Mouse (Mus musculus): ENCODE measurements around the gene Acsl5. TPM values are rescaled to one million over a fixed set of nuclear protein-coding genes. Genes with fewer than 3 reads are reported as not detected.

Acsl5 gene
- polyA plus RNA-seq, 1 experiment = 29.3 TPM

GRCm38 (mm10) chr19:55213617-55214340 is 38.0 kb upstream of the Acsl5 start:
- DNase-seq = no peak
- Histone ChIP-seq H3K27ac (ENCODE audit: insufficient read depth, low read depth, low read length) (no peak overlapping the region), H3K36me3 (ENCODE audit: control insufficient read depth, insufficient read depth, low read length) (no peaks in the 10 kb centered on the region), H3K4me3 (ENCODE audit: insufficient read depth, low read depth, low read length) (no peak overlapping the region), H3K4me1 (ENCODE audit: control insufficient read depth, insufficient read depth, low read length) (no peaks in the 10 kb centered on the region), H3K27me3 (replicated peaks; ENCODE audit: control insufficient read depth, insufficient read depth, low read length) (no peaks in the 10 kb centered on the region)
- 60% methylated on average over 12 of the region's 12 CpGs for WGBS
- TF ChIP-seq CTCF (conservative IDR thresholded peaks at IDR 0.05; ENCODE audit: insufficient read depth, insufficient read length, low read depth, low read length) (no peak), POLR2A (IDR thresholded peaks at IDR 0.05; ENCODE audit: low read depth, low read length) (no peak)

- Histone ChIP-seq H3K27ac (ENCODE audit: insufficient read depth, low read depth, low read length) (peak overlapping the region; percentile 76), H3K4me3 (ENCODE audit: insufficient read depth, low read depth, low read length) (peak overlapping the region; percentile 30; the same call in 1 of the 2 replicates), H3K36me3 (ENCODE audit: control insufficient read depth, insufficient read depth, low read length) (no peaks in the 10 kb centered on the region), H3K27me3 (replicated peaks; ENCODE audit: control insufficient read depth, insufficient read depth, low read length) (no peaks in the 10 kb centered on the region), H3K4me1 (ENCODE audit: control insufficient read depth, insufficient read depth, low read length) (no peaks in the 10 kb centered on the region)
- TF ChIP-seq POLR2A (IDR thresholded peaks at IDR 0.05; ENCODE audit: low read depth, low read length) = no peak
- TF ChIP-seq CTCF (conservative IDR thresholded peaks at IDR 0.05; ENCODE audit: insufficient read depth, insufficient read length, low read depth, low read length) = no peak
- 91% methylated on average over 4 of the region's 4 CpGs for WGBS
- no peak for DNase-seq
Measured at GRCm38 (mm10) chr19:55216876-55217275, 34.9 kb upstream of the Acsl5 start.

- TF ChIP-seq CTCF (conservative IDR thresholded peaks at IDR 0.05; ENCODE audit: insufficient read depth, insufficient read length, low read depth, low read length) = no peak
- no peak for TF ChIP-seq POLR2A (IDR thresholded peaks at IDR 0.05; ENCODE audit: low read depth, low read length)
- 65% methylated on average over 9 of the region's 9 CpGs for WGBS
- H3K4me1 ChIP-seq (ENCODE audit: control insufficient read depth, insufficient read depth, low read length) = no peaks in the 10 kb centered on the region
- H3K4me3 ChIP-seq (ENCODE audit: insufficient read depth, low read depth, low read length) = peak overlapping the region; percentile 30; the same call in 1 of the 2 replicates
- peak; percentile 33 for DNase-seq
- no peaks in the 10 kb centered on the region for H3K27me3 ChIP-seq (replicated peaks; ENCODE audit: control insufficient read depth, insufficient read depth, low read length)
- no peaks in the 10 kb centered on the region for H3K36me3 ChIP-seq (ENCODE audit: control insufficient read depth, insufficient read depth, low read length)
- H3K27ac ChIP-seq (ENCODE audit: insufficient read depth, low read depth, low read length) = peak overlapping the region; percentile 76
Measured at GRCm38 (mm10) chr19:55217365-55217764, 34.4 kb upstream of the Acsl5 start.

- TF ChIP-seq CTCF (conservative IDR thresholded peaks at IDR 0.05; ENCODE audit: insufficient read depth, insufficient read length, low read depth, low read length) = peak; percentile 63
- no peak for TF ChIP-seq POLR2A (IDR thresholded peaks at IDR 0.05; ENCODE audit: low read depth, low read length)
- Histone ChIP-seq H3K27me3 (replicated peaks; ENCODE audit: control insufficient read depth, insufficient read depth, low read length) (no peaks in the 10 kb centered on the region), H3K36me3 (ENCODE audit: control insufficient read depth, insufficient read depth, low read length) (no peaks in the 10 kb centered on the region), H3K4me1 (ENCODE audit: control insufficient read depth, insufficient read depth, low read length) (no peaks in the 10 kb centered on the region), H3K4me3 (ENCODE audit: insufficient read depth, low read depth, low read length) (peak overlapping the region; percentile 55), H3K27ac (ENCODE audit: insufficient read depth, low read depth, low read length) (0 out of 2 replicates have a peak overlapping the region, but pooled peaks have one; percentile 8)
- 4% methylated on average over 20 of the region's 20 CpGs for WGBS
- DNase-seq = peak; percentile 84
Measured at GRCm38 (mm10) chr19:55218192-55218739, 33.5 kb upstream of the Acsl5 start.

- Histone ChIP-seq H3K36me3 (ENCODE audit: control insufficient read depth, insufficient read depth, low read length) (no peaks in the 10 kb centered on the region), H3K27me3 (replicated peaks; ENCODE audit: control insufficient read depth, insufficient read depth, low read length) (no peaks in the 10 kb centered on the region), H3K4me3 (ENCODE audit: insufficient read depth, low read depth, low read length) (no peak overlapping the region), H3K4me1 (ENCODE audit: control insufficient read depth, insufficient read depth, low read length) (no peaks in the 10 kb centered on the region), H3K27ac (ENCODE audit: insufficient read depth, low read depth, low read length) (no peak overlapping the region)
- no peak for DNase-seq
- 41% methylated on average over 12 of the region's 12 CpGs for WGBS
- TF ChIP-seq CTCF (conservative IDR thresholded peaks at IDR 0.05; ENCODE audit: insufficient read depth, insufficient read length, low read depth, low read length) (no peak), POLR2A (IDR thresholded peaks at IDR 0.05; ENCODE audit: low read depth, low read length) (no peak)
Measured at GRCm38 (mm10) chr19:55218741-55219221, 33.0 kb upstream of the Acsl5 start.

GRCm38 (mm10) chr19:55219359-55219758 is 32.4 kb upstream of the Acsl5 start:
- H3K27me3 ChIP-seq (replicated peaks; ENCODE audit: control insufficient read depth, insufficient read depth, low read length) = no peaks in the 10 kb centered on the region
- no peaks in the 10 kb centered on the region for H3K36me3 ChIP-seq (ENCODE audit: control insufficient read depth, insufficient read depth, low read length)
- H3K27ac ChIP-seq (ENCODE audit: insufficient read depth, low read depth, low read length) = no peak overlapping the region
- no peak for TF ChIP-seq POLR2A (IDR thresholded peaks at IDR 0.05; ENCODE audit: low read depth, low read length)
- TF ChIP-seq CTCF (conservative IDR thresholded peaks at IDR 0.05; ENCODE audit: insufficient read depth, insufficient read length, low read depth, low read length) = no peak
- H3K4me1 ChIP-seq (ENCODE audit: control insufficient read depth, insufficient read depth, low read length) = no peaks in the 10 kb centered on the region
- no peak overlapping the region for H3K4me3 ChIP-seq (ENCODE audit: insufficient read depth, low read depth, low read length)
- DNase-seq = peak; percentile 52
- WGBS = 60% methylated on average over 8 of the region's 8 CpGs

GRCm38 (mm10) chr19:55221208-55221607 is 30.5 kb upstream of the Acsl5 start:
- Histone ChIP-seq H3K27me3 (replicated peaks; ENCODE audit: control insufficient read depth, insufficient read depth, low read length) (no peaks in the 10 kb centered on the region), H3K4me1 (ENCODE audit: control insufficient read depth, insufficient read depth, low read length) (no peaks in the 10 kb centered on the region), H3K4me3 (ENCODE audit: insufficient read depth, low read depth, low read length) (no peak overlapping the region), H3K36me3 (ENCODE audit: control insufficient read depth, insufficient read depth, low read length) (no peaks in the 10 kb centered on the region), H3K27ac (ENCODE audit: insufficient read depth, low read depth, low read length) (no peak overlapping the region)
- 84% methylated on average over 6 of the region's 6 CpGs for WGBS
- TF ChIP-seq CTCF (conservative IDR thresholded peaks at IDR 0.05; ENCODE audit: insufficient read depth, insufficient read length, low read depth, low read length) (no peak), POLR2A (IDR thresholded peaks at IDR 0.05; ENCODE audit: low read depth, low read length) (no peak)
- no peak for DNase-seq

Measured in kidney, adult 2 months (tissue).